Mouse (Mus musculus): ENCODE measurements around the gene Gm11096.

DNA sequence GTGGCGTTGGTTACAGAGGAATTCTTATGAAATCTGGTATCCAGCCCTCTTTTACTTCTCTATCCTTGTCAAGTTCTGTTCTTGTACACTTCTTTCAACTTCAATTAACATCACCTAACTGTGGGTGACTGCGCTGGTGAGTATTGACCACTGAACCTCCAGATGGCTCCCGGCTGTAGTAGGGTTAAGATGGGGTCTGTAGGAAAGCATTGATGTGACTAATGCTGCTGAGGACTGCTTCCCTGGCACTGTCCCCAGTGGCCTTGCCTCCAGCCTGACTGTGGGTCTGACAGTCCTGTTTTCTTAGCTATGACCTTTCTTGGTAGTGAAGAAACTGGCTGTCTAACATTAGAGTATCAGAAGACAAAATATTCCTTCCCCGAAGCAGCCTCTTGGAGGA, 38.4 kb upstream of the Gm11096 start:
- TF ChIP-seq POLR2A (IDR thresholded peaks at IDR 0.05; ENCODE audit: low read depth, low read length) = no peak
- TF ChIP-seq CTCF (IDR thresholded peaks at IDR 0.05; ENCODE audit: borderline replicate concordance, insufficient read depth, low read length) = no peak
